Mouse (Mus musculus) heart, embryonic 16.5 days (tissue): ENCODE data around the gene Ssbp3. TPM values are rescaled to one million over a fixed set of nuclear protein-coding genes. Genes with fewer than 3 reads are reported as not detected.

Source experiments
- ATAC-seq: fragments of 200-750 bp; cut with Nextera tagmentation; replicated peaks from 2 replicates; pipeline ENCODE4 v1.8.0; 2017; ENCODE audit warnings: moderate number of reproducible peaks; ENCODE audit not compliant: insufficient read depth, low FRiP score; ENCODE audit errors: extremely low read depth
- H3K27ac ChIP-seq: fragments of 300-500 bp; sonication (generic); 2 replicates; pipeline ENCODE4 v1.5.1; 2014; ENCODE audit warnings: mild to moderate bottlenecking, low read length, control low read depth, moderate library complexity
- H3K27me3 ChIP-seq: fragments of 300-500 bp; sonication (generic); 2 replicates; pipeline ENCODE4 v1.6.1; 2014; ENCODE audit warnings: low read length, mixed read lengths; ENCODE audit not compliant: control insufficient read depth, insufficient read depth
- H3K36me3 ChIP-seq: fragments of 300-500 bp; sonication (generic); 2 replicates; pipeline ENCODE4 v1.6.1; 2014; ENCODE audit not compliant: control insufficient read depth, insufficient read depth
- H3K4me1 ChIP-seq: fragments of 300-500 bp; sonication (generic); 2 replicates; pipeline ENCODE4 v1.6.1; 2014; ENCODE audit warnings: low read length, mixed read lengths; ENCODE audit not compliant: control insufficient read depth, insufficient read depth
- H3K4me2 ChIP-seq: fragments of 300-500 bp; sonication (generic); 2 replicates; pipeline ENCODE4 v1.6.1; 2014; ENCODE audit warnings: low read depth, mild to moderate bottlenecking, control low read depth, low read length
- H3K4me3 ChIP-seq: fragments of 300-500 bp; sonication (generic); 2 replicates; pipeline ENCODE4 v1.5.1; 2014; ENCODE audit warnings: mild to moderate bottlenecking, control low read depth, low read length
- H3K9ac ChIP-seq: fragments of 300-500 bp; sonication (generic); 2 replicates; pipeline ENCODE4 v1.6.1; 2014; ENCODE audit warnings: low read length, control low read depth
- H3K9me3 ChIP-seq: fragments of 300-500 bp; sonication (generic); replicated peaks from 2 replicates; pipeline ENCODE4 v1.6.1; 2016; ENCODE audit warnings: low read length; ENCODE audit not compliant: control insufficient read depth
- WGBS: fragments of 180-500 bp; shearing (Covaris S2); extraction: QIAGEN DNeasy Blood & Tissue Kit; methylation state at CpG from one replicate; pipeline ENCODE4 v1.1.7; 2014; 5-methylcytosine and 5-hydroxymethylcytosine counted together
- polyA plus RNA-seq: library from polyadenylated mRNA; unstranded; fragments of >200 nt; fragmentation: Nextera tagmentation; extraction: Ambion mirVana; gene quantifications from 2 replicates; pipeline ENCODE4 v1.2.1, GENCODE M21; 2015

Gene Ssbp3
- polyA plus RNA-seq, 1 experiment from 2014 or later, result 52.9 TPM

- Histone ChIP-seq H3K27ac (no peak overlapping the region), H3K9ac (no peak overlapping the region), H3K4me2 (no peak overlapping the region), H3K9me3 (no peaks in the 10 kb centered on the region), H3K4me3 (no peak overlapping the region), H3K4me1 (no peaks in the 10 kb centered on the region), H3K27me3 (no peaks in the 10 kb centered on the region), H3K36me3 (no peaks in the 10 kb centered on the region)
- WGBS, result 78% methylated on average over 10 of the region's 10 CpGs
- no peak for ATAC-seq
These were observed 187.9 kb downstream of the Ssbp3 start for GRCm38 (mm10) chr4:107098375-107098774.

GRCm38 (mm10) chr4:107098791-107099525 is 188.5 kb downstream of the Ssbp3 start:
- H3K4me1 ChIP-seq, result no peaks in the 10 kb centered on the region
- no peaks in the 10 kb centered on the region for H3K9me3 ChIP-seq
- no peak overlapping the region for H3K27ac ChIP-seq
- no peaks in the 10 kb centered on the region for H3K27me3 ChIP-seq
- no peak; the same call in 1 of the 2 replicates for ATAC-seq
- no peak overlapping the region for H3K4me2 ChIP-seq
- no peak overlapping the region for H3K4me3 ChIP-seq
- no peak overlapping the region for H3K9ac ChIP-seq
- H3K36me3 ChIP-seq, result no peaks in the 10 kb centered on the region
- WGBS, result 75% methylated on average over 17 of the region's 17 CpGs

Other genes starting within 250 kb of the Ssbp3 start
- gene Ttc4, start 231.8 kb upstream of the Ssbp3 start, polyA plus RNA-seq, result 62.8 and 64.1 TPM in 2 replicates
- gene Mroh7, start 179.8 kb upstream of the Ssbp3 start, polyA plus RNA-seq, result 0.42 and 0.54 TPM in 2 replicates
- gene Fam151a, start 176.8 kb upstream of the Ssbp3 start, polyA plus RNA-seq, result 0.24 TPM in 1 of 2 replicates, not detected in the other
- gene Acot11, start 105.7 kb upstream of the Ssbp3 start, polyA plus RNA-seq, result 7.9 and 8.1 TPM in 2 replicates
- gene Mrpl37, start 156.2 kb downstream of the Ssbp3 start, polyA plus RNA-seq, result 96.7 and 101 TPM in 2 replicates
- gene Cyb5rl, start 156.3 kb downstream of the Ssbp3 start, polyA plus RNA-seq, result 4.4 and 5.2 TPM in 2 replicates
- gene Cdcp2, start 186.2 kb downstream of the Ssbp3 start, polyA plus RNA-seq, result not detected in 2 replicates